In the genomic region with DNA sequence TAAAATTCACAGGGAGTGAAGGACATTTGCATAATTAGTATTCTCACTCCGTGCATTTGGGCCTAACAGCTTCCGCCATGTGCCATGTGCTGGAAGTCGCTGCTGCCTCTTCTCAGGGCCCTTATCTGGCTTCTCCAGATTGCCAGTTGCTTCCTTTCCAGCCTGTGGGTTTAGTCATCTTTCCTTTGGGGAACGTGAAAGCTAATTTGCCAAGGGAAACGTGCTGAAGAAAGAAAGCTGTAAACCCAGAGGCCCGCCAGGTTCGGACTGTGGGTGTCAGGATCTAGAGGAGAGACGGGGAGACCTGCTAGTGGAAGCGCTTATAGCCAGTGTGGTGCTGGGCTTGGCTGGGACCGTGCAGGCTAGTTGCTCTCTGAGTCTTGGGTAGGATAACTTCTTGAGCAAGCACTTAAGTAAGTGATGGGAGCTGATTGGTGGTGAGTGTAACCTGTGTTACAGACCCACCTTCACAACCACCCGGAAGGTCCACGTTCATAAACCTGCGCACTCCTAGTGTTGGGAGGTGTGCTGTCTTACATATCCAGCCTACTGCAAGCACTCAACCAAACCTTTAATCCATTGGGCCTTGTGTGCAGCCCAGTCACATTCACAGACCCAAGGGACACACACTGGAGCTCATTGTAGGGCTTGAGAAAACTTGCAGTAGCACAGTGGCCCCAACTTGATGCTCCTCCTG, we compare ENCODE assay signal across 10 mouse cellular contexts. TPM values are rescaled to one million over a fixed set of nuclear protein-coding genes. Genes with fewer than 3 reads are reported as not detected.
A peak's percentile ranks its signal among the peaks of the same experiment; 100 is the strongest.
DNase-seq lines count a peak whose midpoint lies in the region; ATAC-seq lines count a peak whose summit lies in the region.
"Had no signal": no experiment of that assay in that cellular context is flagged by ENCODE, and none has a peak within 500 bp of the region (broad histone marks: within the 10 kb centered on the region; RNA-seq: fewer than 3 reads in every experiment).

No protein-coding gene starts in this region.

- 73% methylated on average over 13 of the region's 13 CpGs for WGBS in lung, embryonic 16.5 days
- 68% methylated on average over 13 of the region's 13 CpGs for WGBS in midbrain, embryonic 15.5 days

- no peak overlapping the region for H3K9ac ChIP-seq in lung, embryonic 16.5 days (ENCODE audit: low read length)
- no peak overlapping the region for H3K9ac ChIP-seq in midbrain, embryonic 15.5 days
- H3K9ac ChIP-seq: stomach, embryonic 15.5 days had no signal

- H3K27ac ChIP-seq in lung, embryonic 16.5 days (ENCODE audit: low read length), result peak overlapping the region; percentile 32
- H3K27ac ChIP-seq in midbrain, embryonic 15.5 days, result peak overlapping the region; percentile 40; the same call in 1 of the 2 replicates
- H3K27ac ChIP-seq: stomach, embryonic 15.5 days had no signal

- H3K4me1 ChIP-seq in lung, embryonic 16.5 days (replicated peaks; ENCODE audit: control insufficient read depth, insufficient read depth, low read length), result no peaks in the 10 kb centered on the region; the same call in 1 of the 2 replicates
- H3K4me1 ChIP-seq in midbrain, embryonic 15.5 days, result peaks cover 5% of the 10 kb centered on the region; the same call in 1 of the 2 replicates
- H3K4me1 ChIP-seq: stomach, embryonic 15.5 days had no signal

- no peak overlapping the region for H3K4me3 ChIP-seq in lung, embryonic 16.5 days (ENCODE audit: low read length)
- no peak overlapping the region for H3K4me3 ChIP-seq in midbrain, embryonic 15.5 days
- H3K4me3 ChIP-seq: stomach, embryonic 15.5 days had no signal

- H3K36me3 ChIP-seq in lung, embryonic 16.5 days (ENCODE audit: control insufficient read depth, insufficient read depth, low read length), result peaks cover 22% of the 10 kb centered on the region
- H3K36me3 ChIP-seq in midbrain, embryonic 15.5 days (replicated peaks), result peaks cover 34% of the 10 kb centered on the region

- H3K27me3 ChIP-seq in lung, embryonic 16.5 days (ENCODE audit: control insufficient read depth, insufficient read depth, low read depth, low read length), result no peaks in the 10 kb centered on the region
- H3K27me3 ChIP-seq in midbrain, embryonic 15.5 days (replicated peaks), result no peaks in the 10 kb centered on the region
- H3K27me3 ChIP-seq: Patski; stomach, embryonic 15.5 days had no signal

- DNase-seq in lung, postnatal 10 days, result no peak
- peak; percentile 27 for DNase-seq in heart, postnatal 4 days
- DNase-seq in layer of hippocampus, adult 9-10 months (ENCODE audit: low spot score), result no peak
- DNase-seq in thymus, postnatal 14 days, result no peak
- DNase-seq in adrenal gland, adult 2 months, result no peak

- H3K4me2 ChIP-seq in lung, embryonic 16.5 days (ENCODE audit: low read depth, low read length), result no peak overlapping the region
- H3K4me2 ChIP-seq in midbrain, embryonic 15.5 days, result no peak overlapping the region
- H3K4me2 ChIP-seq: stomach, embryonic 15.5 days had no signal

- ATAC-seq in lung, embryonic 16.5 days (ENCODE audit: low read depth), result peak; percentile 13; the same call in 1 of the 2 replicates
- peak; percentile 73 for ATAC-seq in common myeloid progenitor, adult 5-6 weeks (replicated peaks; ENCODE audit: low read depth, poor library complexity, severe bottlenecking)
- ATAC-seq in midbrain, embryonic 15.5 days (replicated peaks), result peak; percentile 28

- H3K9me3 ChIP-seq in lung, embryonic 16.5 days (ENCODE audit: control insufficient read depth, low read length), result 0 out of 2 replicates have a peak, but pooled peaks cover 3% of the 10 kb centered on the region
- no peaks in the 10 kb centered on the region for H3K9me3 ChIP-seq in midbrain, embryonic 15.5 days
- H3K9me3 ChIP-seq: stomach, embryonic 15.5 days had no signal

RNA-seq across cellular contexts. Expression of a gene that starts 42.6 kb away (rescaled TPM):
- not detected in 2 replicates for polyA plus RNA-seq in lung, embryonic 16.5 days (2015; fragmentation: Nextera tagmentation; extraction: Ambion mirVana)
- total RNA-seq in common myeloid progenitor, adult 5-6 weeks (2017), result not detected in 2 replicates
- total RNA-seq in heart, postnatal 4 days (2021), result not detected
- not detected in 2 replicates for polyA plus RNA-seq in midbrain, embryonic 15.5 days (2015; fragmentation: Nextera tagmentation; extraction: Ambion mirVana)
- not detected for total RNA-seq in adrenal gland, adult 2 months (2021)
- not detected in 2 replicates for polyA plus RNA-seq in adrenal gland, adult 2 months (2012; rRNA removed)
- polyA plus RNA-seq: Patski; stomach, embryonic 15.5 days had no signal

RNA-seq across cellular contexts. Expression of a gene that starts 59.1 kb away (rescaled TPM):
- polyA plus RNA-seq in lung, embryonic 16.5 days (2015; fragmentation: Nextera tagmentation; extraction: Ambion mirVana), result not detected in 2 replicates
- total RNA-seq in common myeloid progenitor, adult 5-6 weeks (2017), result not detected in 2 replicates
- not detected for total RNA-seq in heart, postnatal 4 days (2021)
- polyA plus RNA-seq in midbrain, embryonic 15.5 days (2015; fragmentation: Nextera tagmentation; extraction: Ambion mirVana), result not detected in 2 replicates
- not detected for total RNA-seq in adrenal gland, adult 2 months (2021)
- polyA plus RNA-seq in adrenal gland, adult 2 months (2012; rRNA removed), result not detected in 2 replicates
- polyA plus RNA-seq: Patski; stomach, embryonic 15.5 days had no signal

Comparison
In these comparisons a context has a peak if more than half of its experiments do, and no peak if none do; other contexts are left out.
1. ATAC-seq: peak in every context shown above with its lines; median percentile 73 in common myeloid progenitor, adult 5-6 weeks; 28 in midbrain, embryonic 15.5 days; 13 in lung, embryonic 16.5 days.